Mouse (Mus musculus) small intestine, adult 2 months (tissue): Measurements from ENCODE around the gene Ptgdr2. TPM values are rescaled to one million over a fixed set of nuclear protein-coding genes. Genes with fewer than 3 reads are reported as not detected.

Experiments
- H3K27ac ChIP-seq: fragments of 200-500 bp; 2 replicates; pipeline ENCODE4 v1.5.1; 2012; ENCODE audit warnings: low read depth, low read length, control low read depth, inconsistent platforms; ENCODE audit not compliant: insufficient read depth
- H3K27me3 ChIP-seq: fragments of 200-500 bp; 2 replicates; pipeline ENCODE4 v1.6.1; 2012; ENCODE audit warnings: mild to moderate bottlenecking, moderate library complexity, low read length, inconsistent platforms; ENCODE audit not compliant: control insufficient read depth, insufficient read depth
- H3K36me3 ChIP-seq: fragments of 200-500 bp; 2 replicates; pipeline ENCODE4 v1.6.1; 2012; ENCODE audit warnings: mild to moderate bottlenecking, low read length, control low read depth, inconsistent platforms; ENCODE audit not compliant: control insufficient read depth, insufficient read depth
- H3K4me1 ChIP-seq: fragments of 200-500 bp; 2 replicates; pipeline ENCODE4 v1.6.1; 2012; ENCODE audit warnings: low read length, inconsistent platforms, mixed read lengths; ENCODE audit not compliant: control insufficient read depth, insufficient read depth, insufficient read length
- H3K4me3 ChIP-seq: fragments of 200-500 bp; 2 replicates; pipeline ENCODE4 v1.5.1; 2012; ENCODE audit warnings: low read depth, mild to moderate bottlenecking, control low read depth, inconsistent platforms, low read length, moderate library complexity
- CTCF ChIP-seq: fragments of 200-500 bp; IDR thresholded peaks from 2 replicates; pipeline ENCODE4 v1.5.1; 2012; ENCODE audit warnings: low read depth, mild to moderate bottlenecking, control low read depth, inconsistent platforms, low read length, moderate library complexity, mixed read lengths; ENCODE audit not compliant: insufficient replicate concordance, insufficient read length; ENCODE audit errors: extremely low read depth
- POLR2A ChIP-seq: fragments of 200-500 bp; IDR thresholded peaks from 2 replicates; pipeline ENCODE4 v1.6.1; 2012; ENCODE audit warnings: low read depth, mild to moderate bottlenecking, control low read depth, inconsistent platforms, low read length, moderate library complexity
- WGBS: fragments of 180-500 bp; shearing (Covaris S2); methylation state at CpG from one replicate; pipeline ENCODE4 v1.1.7; 2018; 5-methylcytosine and 5-hydroxymethylcytosine counted together
- polyA plus RNA-seq: library from polyadenylated mRNA; depleted of rRNA; stranded (reverse); fragments of >200 nt; gene quantifications from 2 replicates; pipeline ENCODE4 v1.2.3, GENCODE M21; 2012

Gene Ptgdr2
- polyA plus RNA-seq, 1 experiment = 0.86 TPM

- H3K36me3 ChIP-seq = no peaks in the 10 kb centered on the region
- 31% methylated on average over 2 of the region's 2 CpGs for WGBS
- no peaks in the 10 kb centered on the region for H3K27me3 ChIP-seq
- H3K4me3 ChIP-seq = no peak overlapping the region
- TF ChIP-seq POLR2A = no peak
- no peak for TF ChIP-seq CTCF
- peaks cover 30% of the 10 kb centered on the region for H3K4me1 ChIP-seq
- H3K27ac ChIP-seq = peak overlapping the region; percentile 95
These were observed 38.2 kb downstream of the Ptgdr2 start for GRCm38 (mm10) chr19:10975187-10975586.

DNA sequence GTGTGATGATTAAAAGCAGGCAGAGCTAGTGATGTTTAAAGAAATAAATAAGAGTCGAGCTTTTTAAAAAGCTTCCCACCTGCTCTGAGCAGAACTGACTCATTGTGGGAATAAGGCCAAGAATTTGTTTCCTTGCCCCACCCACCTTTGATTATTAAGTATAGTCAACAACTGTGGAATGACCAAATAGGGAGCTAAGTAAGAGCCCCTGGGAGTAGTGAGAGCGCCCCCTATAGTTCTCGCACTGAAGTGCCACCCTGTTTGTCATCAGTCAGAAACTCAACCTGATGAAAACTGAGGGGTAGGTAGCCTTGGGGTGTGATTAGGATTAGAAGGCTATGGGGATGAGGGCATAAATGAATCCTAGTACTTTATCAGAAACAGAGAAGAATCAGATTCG lies 39.4 kb downstream of the Ptgdr2 start:
- Histone ChIP-seq H3K4me3 (no peak overlapping the region), H3K27me3 (no peaks in the 10 kb centered on the region), H3K27ac (peak overlapping the region; percentile 77; the same call in 1 of the 2 replicates), H3K36me3 (no peaks in the 10 kb centered on the region), H3K4me1 (peaks cover 33% of the 10 kb centered on the region)
- TF ChIP-seq CTCF (peak; percentile 46; the same call in 1 of the 2 replicates), POLR2A (no peak)
- 16% methylated on average over 4 of the region's 4 CpGs for WGBS

DNA sequence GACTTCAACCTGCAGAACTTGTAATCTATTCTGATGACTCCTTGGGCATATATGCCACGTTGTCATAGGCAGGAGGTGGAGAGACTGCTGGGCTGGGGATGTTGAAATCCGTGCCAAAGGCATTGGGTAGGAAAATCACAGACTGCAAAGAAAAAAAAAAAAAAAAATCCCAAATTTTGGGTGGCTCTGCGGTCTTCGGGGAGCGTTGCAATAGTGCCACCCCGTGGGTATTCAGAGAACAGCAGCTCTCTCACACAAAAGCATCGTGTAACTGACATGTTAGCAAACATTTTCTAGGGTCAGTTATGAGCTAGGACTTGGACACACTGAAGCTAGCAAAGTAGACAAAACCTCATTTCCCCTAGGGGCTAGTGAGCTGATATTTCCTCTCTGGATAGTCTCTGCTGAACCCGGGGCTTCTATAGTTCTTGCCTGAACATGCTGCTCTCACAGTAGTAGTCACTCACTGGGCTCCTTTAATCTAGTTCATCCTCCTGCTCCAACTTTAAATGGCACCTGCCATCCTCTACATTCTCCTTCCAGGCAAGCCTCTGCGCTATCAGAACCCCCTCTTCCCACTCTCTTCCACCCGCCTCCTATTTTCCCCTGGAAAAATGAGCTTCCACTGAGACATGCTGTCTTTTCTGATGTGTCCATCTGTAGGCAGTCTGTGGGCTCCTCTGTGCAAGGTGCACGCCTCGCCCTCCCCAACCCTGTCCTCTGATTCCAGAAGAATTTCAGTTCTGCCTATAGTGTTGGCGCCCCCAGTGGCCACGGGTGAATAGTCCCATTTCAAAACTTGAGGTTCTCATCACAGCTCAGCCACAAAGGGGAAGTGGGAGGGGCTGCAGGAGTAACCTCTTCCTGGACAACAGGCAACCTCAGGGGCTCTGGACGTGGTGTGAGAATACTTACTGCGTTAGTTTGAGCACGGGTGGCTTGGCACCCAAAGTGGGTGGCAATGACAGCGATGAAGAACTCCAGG lies 42.5 kb downstream of the Ptgdr2 start:
- no peaks in the 10 kb centered on the region for H3K36me3 ChIP-seq
- no peak for TF ChIP-seq POLR2A
- peak; percentile 88; the same call in 1 of the 2 replicates for TF ChIP-seq CTCF
- peaks cover 28% of the 10 kb centered on the region for H3K4me1 ChIP-seq
- 10% methylated on average over 18 of the region's 18 CpGs for WGBS
- no peaks in the 10 kb centered on the region for H3K27me3 ChIP-seq
- no peak overlapping the region for H3K27ac ChIP-seq
- H3K4me3 ChIP-seq = peak overlapping the region; percentile 33

DNA sequence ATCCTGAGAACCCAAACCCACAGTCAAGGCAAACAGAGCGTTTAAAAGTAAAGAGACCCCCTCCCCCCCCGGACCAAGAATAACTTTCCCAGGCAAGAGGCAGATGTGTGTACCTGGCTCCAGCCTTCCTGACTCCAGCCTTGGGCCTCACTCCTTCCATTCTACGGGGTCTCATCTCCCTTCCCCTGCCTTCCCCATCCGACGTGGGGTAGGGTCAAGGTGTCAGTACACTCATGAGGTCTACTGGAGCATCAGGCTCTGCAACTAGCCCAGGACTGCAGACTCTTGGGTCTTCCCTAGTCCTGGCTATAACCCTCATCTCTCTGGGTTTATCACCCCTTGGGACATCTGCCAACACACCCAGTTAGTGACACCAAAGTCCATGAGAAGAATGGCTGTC lies 43.2 kb downstream of the Ptgdr2 start:
- H3K4me3 ChIP-seq = peak overlapping the region; percentile 33
- no peaks in the 10 kb centered on the region for H3K36me3 ChIP-seq
- no peak for TF ChIP-seq POLR2A
- no peak for TF ChIP-seq CTCF
- H3K27ac ChIP-seq = no peak overlapping the region
- H3K4me1 ChIP-seq = peaks cover 24% of the 10 kb centered on the region
- 55% methylated on average over 5 of the region's 5 CpGs for WGBS
- no peaks in the 10 kb centered on the region for H3K27me3 ChIP-seq

- 29% methylated on average over 14 of the region's 14 CpGs for WGBS
- TF ChIP-seq POLR2A = no peak
- TF ChIP-seq CTCF = peak; percentile 72
- Histone ChIP-seq H3K27ac (no peak overlapping the region), H3K27me3 (no peaks in the 10 kb centered on the region), H3K36me3 (no peaks in the 10 kb centered on the region), H3K4me3 (peak overlapping the region; percentile 36), H3K4me1 (peaks cover 22% of the 10 kb centered on the region)
These were observed 46.2 kb downstream of the Ptgdr2 start for GRCm38 (mm10) chr19:10983146-10983545.

DNA sequence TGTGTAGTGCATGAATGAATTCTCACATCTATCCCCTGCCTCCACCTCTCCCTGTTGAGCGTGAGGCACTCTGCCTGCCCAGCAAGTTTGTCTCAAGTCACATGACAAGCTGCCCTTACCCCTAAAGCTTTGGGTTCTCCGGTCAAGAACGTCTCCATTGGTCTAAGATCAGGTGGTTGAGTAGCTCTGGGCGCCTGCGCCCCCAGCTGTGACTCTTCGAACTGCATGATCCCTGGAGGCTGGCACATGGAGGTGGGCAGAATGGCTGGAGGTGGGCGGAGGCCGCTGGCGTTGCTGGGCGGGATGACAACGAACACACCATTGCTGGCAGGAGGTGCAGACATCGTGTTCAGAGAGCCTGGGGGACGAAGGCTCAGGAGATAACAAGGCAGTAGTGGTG lies 47.6 kb downstream of the Ptgdr2 start:
- TF ChIP-seq CTCF = no peak
- no peak for TF ChIP-seq POLR2A
- Histone ChIP-seq H3K27ac (no peak overlapping the region), H3K4me3 (no peak overlapping the region), H3K27me3 (no peaks in the 10 kb centered on the region), H3K4me1 (peaks cover 24% of the 10 kb centered on the region), H3K36me3 (no peaks in the 10 kb centered on the region)
- WGBS = 93% methylated on average over 13 of the region's 13 CpGs

GRCm38 (mm10) chr19:10985889-10986288 lies 48.9 kb downstream of the Ptgdr2 start:
- Histone ChIP-seq H3K36me3 (no peaks in the 10 kb centered on the region), H3K4me1 (peaks cover 14% of the 10 kb centered on the region), H3K4me3 (no peak overlapping the region), H3K27me3 (no peaks in the 10 kb centered on the region), H3K27ac (no peak overlapping the region)
- TF ChIP-seq POLR2A = no peak
- no peak for TF ChIP-seq CTCF
- WGBS = 91% methylated on average over 4 of the region's 4 CpGs
